Mouse (Mus musculus) splenic B cell, adult 2 months (primary cell): ENCODE results near the gene Dnm3.

ENCODE experiments used
- DNase-seq: peaks from one replicate; pipeline ENCODE4 v3.0.0-alpha.2; 2011; ENCODE audit warnings: low read depth, low spot score
- H3K27me3 ChIP-seq: 2 replicates; pipeline ENCODE4 v1.6.1; 2012; ENCODE audit warnings: mild to moderate bottlenecking, low read length, moderate library complexity, mixed read lengths; ENCODE audit not compliant: control insufficient read depth, poor library complexity, insufficient read depth, severe bottlenecking
- H3K36me3 ChIP-seq: 2 replicates; pipeline ENCODE4 v1.6.1; 2012; ENCODE audit warnings: mild to moderate bottlenecking, low read length, moderate library complexity, mixed read lengths; ENCODE audit not compliant: control insufficient read depth, poor library complexity, insufficient read depth, severe bottlenecking

The Dnm3 gene

GRCm38 (mm10) chr1:162327631-162328030, 150.2 kb downstream of the Dnm3 start:
- H3K36me3 ChIP-seq: no peaks in the 10 kb centered on the region
- H3K27me3 ChIP-seq: no peaks in the 10 kb centered on the region
- DNase-seq: no peak

GRCm38 (mm10) chr1:162324412-162324811, 153.4 kb downstream of the Dnm3 start:
- no peak for DNase-seq
- Histone ChIP-seq H3K36me3 (no peaks in the 10 kb centered on the region), H3K27me3 (no peaks in the 10 kb centered on the region)

GRCm38 (mm10) chr1:162323142-162323541, 154.7 kb downstream of the Dnm3 start:
- H3K36me3 ChIP-seq: no peaks in the 10 kb centered on the region
- no peak for DNase-seq
- H3K27me3 ChIP-seq: no peaks in the 10 kb centered on the region

- no peaks in the 10 kb centered on the region for H3K36me3 ChIP-seq
- DNase-seq: peak; percentile 55
- no peaks in the 10 kb centered on the region for H3K27me3 ChIP-seq
Observed at GRCm38 (mm10) chr1:162313451-162314276, 164.2 kb downstream of the Dnm3 start.

- DNase-seq: no peak
- no peaks in the 10 kb centered on the region for H3K36me3 ChIP-seq
- H3K27me3 ChIP-seq: no peaks in the 10 kb centered on the region
Observed at GRCm38 (mm10) chr1:162312621-162313020, 165.2 kb downstream of the Dnm3 start.

GRCm38 (mm10) chr1:162312152-162312551, 165.7 kb downstream of the Dnm3 start:
- no peak for DNase-seq
- Histone ChIP-seq H3K36me3 (no peaks in the 10 kb centered on the region), H3K27me3 (no peaks in the 10 kb centered on the region)

GRCm38 (mm10) chr1:162305247-162305646, 172.6 kb downstream of the Dnm3 start:
- no peak for DNase-seq
- no peaks in the 10 kb centered on the region for H3K36me3 ChIP-seq
- H3K27me3 ChIP-seq: no peaks in the 10 kb centered on the region

GRCm38 (mm10) chr1:162302480-162302879, 175.4 kb downstream of the Dnm3 start:
- DNase-seq: no peak
- no peaks in the 10 kb centered on the region for H3K27me3 ChIP-seq
- no peaks in the 10 kb centered on the region for H3K36me3 ChIP-seq

GRCm38 (mm10) chr1:162299558-162300319, 178.1 kb downstream of the Dnm3 start:
- H3K27me3 ChIP-seq: no peaks in the 10 kb centered on the region
- DNase-seq: no peak
- no peaks in the 10 kb centered on the region for H3K36me3 ChIP-seq

GRCm38 (mm10) chr1:162298527-162298926, 179.3 kb downstream of the Dnm3 start:
- H3K36me3 ChIP-seq: no peaks in the 10 kb centered on the region
- no peaks in the 10 kb centered on the region for H3K27me3 ChIP-seq
- no peak for DNase-seq

- Histone ChIP-seq H3K36me3 (no peaks in the 10 kb centered on the region), H3K27me3 (no peaks in the 10 kb centered on the region)
- DNase-seq: no peak
Observed at GRCm38 (mm10) chr1:162295443-162295842, 182.4 kb downstream of the Dnm3 start.

GRCm38 (mm10) chr1:162294572-162294910, 183.3 kb downstream of the Dnm3 start:
- Histone ChIP-seq H3K36me3 (no peaks in the 10 kb centered on the region), H3K27me3 (no peaks in the 10 kb centered on the region)
- DNase-seq: no peak

GRCm38 (mm10) chr1:162293732-162294571, 183.9 kb downstream of the Dnm3 start:
- DNase-seq: no peak
- Histone ChIP-seq H3K27me3 (no peaks in the 10 kb centered on the region), H3K36me3 (no peaks in the 10 kb centered on the region)

- Histone ChIP-seq H3K27me3 (no peaks in the 10 kb centered on the region), H3K36me3 (no peaks in the 10 kb centered on the region)
- peak; percentile 4 for DNase-seq
Observed at GRCm38 (mm10) chr1:162286910-162287309, 190.9 kb downstream of the Dnm3 start.

GRCm38 (mm10) chr1:162281981-162282381, 195.9 kb downstream of the Dnm3 start:
- Histone ChIP-seq H3K36me3 (no peaks in the 10 kb centered on the region), H3K27me3 (no peaks in the 10 kb centered on the region)
- DNase-seq: no peak
